Mouse (Mus musculus): ENCODE data around the gene Dnttip2.

Gene Dnttip2

DNA sequence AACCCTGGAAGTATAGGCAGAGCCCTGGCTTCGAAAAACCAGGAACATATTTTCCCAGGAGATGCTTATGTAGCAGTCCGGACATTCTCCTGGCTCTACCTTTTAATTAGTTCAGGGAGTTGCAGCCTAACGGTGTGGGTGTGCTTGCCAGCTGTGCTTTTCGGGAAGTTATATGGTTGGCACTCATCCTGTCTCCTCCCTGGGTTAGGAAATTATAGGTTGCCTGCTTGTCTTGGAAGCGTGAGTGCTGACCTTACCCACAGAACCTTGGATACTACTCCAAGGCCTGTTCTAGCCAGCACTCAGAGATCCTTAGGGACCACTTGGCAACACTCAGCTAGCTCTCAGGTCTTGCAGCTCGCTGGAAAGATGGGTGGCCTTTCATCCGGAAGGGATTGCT lies 59.7 kb downstream of the Dnttip2 start:
- no peak for DNase-seq

DNA sequence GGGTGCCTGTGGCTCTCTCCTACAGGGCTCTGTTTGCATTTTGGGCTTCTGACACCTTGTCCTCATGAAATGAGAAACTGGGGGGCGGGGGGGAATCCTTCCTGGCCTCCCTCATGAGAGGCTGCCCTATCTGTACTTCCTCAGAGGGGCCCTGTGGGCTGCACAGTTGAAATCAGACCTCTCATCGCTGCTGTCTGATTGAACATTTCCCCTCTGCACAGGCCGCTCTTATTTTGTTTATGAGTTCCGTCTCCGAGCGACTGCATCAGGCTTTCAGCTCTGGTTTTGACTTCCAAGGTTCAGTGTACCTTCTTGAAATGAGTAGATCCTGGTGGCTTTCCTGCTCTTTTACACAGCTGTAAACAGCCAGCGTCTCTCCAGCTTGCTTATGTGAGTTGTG lies 60.2 kb downstream of the Dnttip2 start:
- DNase-seq = no peak

Data from right cerebral cortex, adult 18-20 months (tissue).